In genomic region chr16:29001249-29001648, GRCm38 (mm10) we compare ENCODE assay signal across 9 mouse cellular contexts.
DNase-seq lines count a peak whose midpoint lies in the region; ATAC-seq lines count a peak whose summit lies in the region.
"Had no signal": no experiment of that assay in that cellular context is flagged by ENCODE, and none has a peak within 500 bp of the region (broad histone marks: within the 10 kb centered on the region; RNA-seq: fewer than 3 reads in every experiment).

No protein-coding gene starts in this region.

- peak; percentile 2 for DNase-seq in gastrocnemius, adult 18-20 months (ENCODE audit: low spot score)
- DNase-seq in gastrocnemius, adult 8-10 months (ENCODE audit: low spot score in 2 of 2) = no peak
- peak; percentile 52 for DNase-seq in midbrain, embryonic 14.5 days
- no peak for DNase-seq in midbrain, embryonic 10.5 days (ENCODE audit: low spot score)
- peak; percentile 90 to 91 for DNase-seq in cerebellum, postnatal 36 days
- DNase-seq in lung, postnatal 25 days (ENCODE audit: low spot score) = peak; percentile 16
- no peak for DNase-seq in frontal cortex, postnatal 36 days (ENCODE audit: low spot score in 2 of 2)
- DNase-seq in MN1 (ENCODE audit: low spot score) = no peak

- 63% methylated on average over 9 of the region's 9 CpGs for WGBS in midbrain, embryonic 14.5 days
- 86% methylated on average over 9 of the region's 9 CpGs for WGBS in midbrain, embryonic 10.5 days

- no peak overlapping the region for H3K4me3 ChIP-seq in midbrain, embryonic 14.5 days (replicated peaks; ENCODE audit: low read depth, low read length)
- no peak overlapping the region for H3K4me3 ChIP-seq in midbrain, embryonic 10.5 days
- H3K4me3 ChIP-seq: megakaryocyte, embryonic 14.5 days had no signal

- ATAC-seq in midbrain, embryonic 14.5 days (ENCODE audit: low FRiP score, low TSS enrichment) = peak; percentile 37; the same call in 1 of the 2 replicates

- H3K9ac ChIP-seq in midbrain, embryonic 14.5 days (replicated peaks; ENCODE audit: low read length) = no peak overlapping the region

- no peak overlapping the region for H3K27ac ChIP-seq in midbrain, embryonic 14.5 days (replicated peaks; ENCODE audit: low read depth, low read length)
- H3K27ac ChIP-seq in midbrain, embryonic 10.5 days (replicated peaks) = no peak overlapping the region

- 0 out of 2 replicates have a peak, but pooled peaks cover 3% of the 10 kb centered on the region for H3K4me1 ChIP-seq in midbrain, embryonic 14.5 days (ENCODE audit: control insufficient read depth, insufficient read depth, low read length)
- no peaks in the 10 kb centered on the region for H3K4me1 ChIP-seq in midbrain, embryonic 10.5 days
- H3K4me1 ChIP-seq: megakaryocyte, embryonic 14.5 days had no signal

- H3K4me2 ChIP-seq in midbrain, embryonic 14.5 days (ENCODE audit: low read length) = no peak overlapping the region

- no peaks in the 10 kb centered on the region for H3K9me3 ChIP-seq in midbrain, embryonic 14.5 days (ENCODE audit: control insufficient read depth, low read length)
- H3K9me3 ChIP-seq in midbrain, embryonic 10.5 days (replicated peaks) = no peaks in the 10 kb centered on the region

- no peaks in the 10 kb centered on the region for H3K36me3 ChIP-seq in midbrain, embryonic 14.5 days (ENCODE audit: control insufficient read depth, insufficient read depth, low read length)
- no peaks in the 10 kb centered on the region for H3K36me3 ChIP-seq in midbrain, embryonic 10.5 days

- H3K27me3 ChIP-seq in midbrain, embryonic 14.5 days (ENCODE audit: control insufficient read depth, insufficient read depth, low read length) = no peaks in the 10 kb centered on the region
- H3K27me3 ChIP-seq in midbrain, embryonic 10.5 days (ENCODE audit: low read depth, poor library complexity, severe bottlenecking) = no peaks in the 10 kb centered on the region
- H3K27me3 ChIP-seq: megakaryocyte, embryonic 14.5 days had no signal

Comparison
In these comparisons a context has a peak if more than half of its experiments do, and no peak if none do; other contexts are left out.
1. DNase-seq: peak in gastrocnemius, adult 18-20 months (single experiment), midbrain, embryonic 14.5 days (single experiment), cerebellum, postnatal 36 days (2 of 2) and lung, postnatal 25 days (single experiment); none in gastrocnemius, adult 8-10 months (0 of 2), midbrain, embryonic 10.5 days (single experiment), frontal cortex, postnatal 36 days (0 of 2) and MN1 (single experiment).